Mouse (Mus musculus) hindbrain, postnatal 0 days (tissue): ENCODE data around the gene Stat4. TPM values are rescaled to one million over a fixed set of nuclear protein-coding genes. Genes with fewer than 3 reads are reported as not detected.

Experiments used
- ATAC-seq: fragments of 200-750 bp; cut with Nextera tagmentation; 2 replicates; pipeline ENCODE4 v1.8.0; 2017; ENCODE audit warnings: mild to moderate bottlenecking, moderate TSS enrichment, moderate library complexity
- DNase-seq: peaks from one replicate; pipeline ENCODE4 v3.0.0-alpha.2; 2015; ENCODE audit warnings: low spot score
- H3K27ac ChIP-seq: fragments of 300-500 bp; sonication (generic); 2 replicates; pipeline ENCODE4 v1.5.1; 2014; ENCODE audit warnings: mild to moderate bottlenecking
- H3K27me3 ChIP-seq: fragments of 300-500 bp; sonication (generic); 2 replicates; pipeline ENCODE4 v1.6.1; 2014; ENCODE audit warnings: low read length, mixed read lengths; ENCODE audit not compliant: insufficient read depth
- H3K36me3 ChIP-seq: fragments of 300-500 bp; sonication (generic); 2 replicates; pipeline ENCODE4 v1.6.1; 2014; ENCODE audit warnings: low read length, mixed read lengths; ENCODE audit not compliant: insufficient read depth
- H3K4me1 ChIP-seq: fragments of 300-500 bp; sonication (generic); 2 replicates; pipeline ENCODE4 v1.6.1; 2014; ENCODE audit warnings: antibody characterized with exemption, low read length, mixed read lengths; ENCODE audit not compliant: insufficient read depth
- H3K4me2 ChIP-seq: fragments of 300-500 bp; sonication (generic); 2 replicates; pipeline ENCODE4 v1.6.1; 2014; ENCODE audit warnings: low read depth, mild to moderate bottlenecking, low read length, moderate library complexity, mixed read lengths
- H3K4me3 ChIP-seq: fragments of 300-500 bp; sonication (generic); 2 replicates; pipeline ENCODE4 v1.5.1; 2014; ENCODE audit warnings: low read length
- H3K9ac ChIP-seq: fragments of 300-500 bp; sonication (generic); replicated peaks from 2 replicates; pipeline ENCODE4 v1.6.1; 2014; ENCODE audit warnings: mild to moderate bottlenecking, low read length, moderate library complexity, mixed read lengths
- H3K9me3 ChIP-seq: fragments of 300-500 bp; sonication (generic); 2 replicates; pipeline ENCODE4 v1.6.1; 2016; ENCODE audit warnings: low read length, mixed read lengths
- CTCF ChIP-seq: IDR thresholded peaks from 2 replicates; pipeline ENCODE4 v1.5.1; 2016; ENCODE audit warnings: antibody characterized with exemption, control low read depth, low read depth
- WGBS: fragments of 180-500 bp; shearing (Covaris S2); extraction: QIAGEN DNeasy Blood & Tissue Kit; methylation state at CpG from one replicate; pipeline ENCODE4 v1.1.7; 2014; 5-methylcytosine and 5-hydroxymethylcytosine counted together
- polyA plus RNA-seq: library from polyadenylated mRNA; unstranded; fragments of >200 nt; fragmentation: Nextera tagmentation; extraction: Ambion mirVana; gene quantifications from 2 replicates; pipeline ENCODE4 v1.2.1, GENCODE M21; 2015
- total RNA-seq: library from RNA; depleted of rRNA; stranded (reverse); fragments of >200 nt; gene quantifications from 2 replicates; pipeline ENCODE4 v1.2.3, GENCODE M21; 2014

Stat4 gene
- total and polyA plus RNA-seq, 2 experiments from 2014 or later: 0.31 to 0.78 TPM

- DNase-seq (no peak), ATAC-seq (no peak)
- H3K36me3 ChIP-seq: no peaks in the 10 kb centered on the region; the same call in 1 of the 2 replicates
- H3K9me3 ChIP-seq: no peaks in the 10 kb centered on the region
- H3K4me2 ChIP-seq: no peak overlapping the region
- H3K9ac ChIP-seq: no peak overlapping the region
- TF ChIP-seq CTCF: no peak
- 61% methylated on average over 16 of the region's 16 CpGs for WGBS
- H3K27ac ChIP-seq: no peak overlapping the region
- H3K4me3 ChIP-seq: no peak overlapping the region
- H3K27me3 ChIP-seq: no peaks in the 10 kb centered on the region
- H3K4me1 ChIP-seq: 0 out of 2 replicates have a peak, but pooled peaks cover 3% of the 10 kb centered on the region
Observed at GRCm38 (mm10) chr1:52137292-52137691, 150.3 kb downstream of the Stat4 start.

DNA sequence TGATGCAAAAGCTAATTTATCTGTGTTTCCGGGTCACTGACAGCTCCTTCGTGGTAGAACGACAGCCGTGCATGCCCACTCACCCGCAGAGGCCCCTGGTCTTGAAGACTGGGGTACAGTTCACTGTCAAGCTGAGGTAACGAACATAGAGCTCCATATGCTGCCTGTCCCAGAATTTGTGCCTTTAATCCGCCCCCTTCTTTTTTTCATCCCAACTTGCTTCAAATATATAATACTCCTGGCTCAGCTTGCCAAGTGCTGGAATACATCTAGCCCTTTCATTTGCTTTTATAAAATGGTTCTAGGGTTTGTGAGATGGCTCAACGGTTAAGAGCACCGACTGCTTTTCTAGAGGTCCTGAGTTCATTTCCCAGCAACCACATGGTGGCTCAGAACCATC lies 153.6 kb downstream of the Stat4 start:
- Histone ChIP-seq H3K4me2 (no peak overlapping the region), H3K9ac (no peak overlapping the region), H3K4me1 (0 out of 2 replicates have a peak, but pooled peaks cover 3% of the 10 kb centered on the region), H3K36me3 (no peaks in the 10 kb centered on the region; the same call in 1 of the 2 replicates), H3K27ac (no peak overlapping the region), H3K9me3 (no peaks in the 10 kb centered on the region), H3K4me3 (no peak overlapping the region), H3K27me3 (no peaks in the 10 kb centered on the region)
- no peak for TF ChIP-seq CTCF
- no peak for DNase-seq
- 79% methylated on average over 9 of the region's 9 CpGs for WGBS
- ATAC-seq: no peak

DNA sequence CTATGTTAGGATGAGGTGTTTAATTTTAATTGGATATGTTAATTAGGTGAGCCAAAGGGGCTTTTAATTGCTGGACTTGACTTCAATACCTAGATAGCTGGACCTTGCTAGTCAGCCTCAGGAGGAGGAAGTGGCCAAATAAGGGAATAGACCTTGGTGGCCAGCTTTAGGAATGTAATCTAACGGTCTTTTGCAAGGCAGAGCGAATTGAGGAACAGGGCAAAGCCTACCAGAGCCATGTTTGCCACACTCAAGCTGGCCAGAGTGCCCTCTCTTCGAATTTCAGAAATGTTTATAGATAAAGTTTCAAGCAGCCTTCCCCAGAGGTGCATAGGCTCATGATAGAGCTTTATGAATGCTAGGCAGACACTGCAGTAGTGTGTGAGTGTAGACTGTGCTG lies 154.5 kb downstream of the Stat4 start:
- H3K9me3 ChIP-seq: no peaks in the 10 kb centered on the region
- 77% methylated on average over 3 of the region's 3 CpGs for WGBS
- no peaks in the 10 kb centered on the region for H3K27me3 ChIP-seq
- H3K4me2 ChIP-seq: no peak overlapping the region
- no peak overlapping the region for H3K9ac ChIP-seq
- no peak overlapping the region for H3K4me3 ChIP-seq
- no peak overlapping the region for H3K27ac ChIP-seq
- H3K36me3 ChIP-seq: no peaks in the 10 kb centered on the region; the same call in 1 of the 2 replicates
- no peak for TF ChIP-seq CTCF
- ATAC-seq (no peak), DNase-seq (no peak)
- 0 out of 2 replicates have a peak, but pooled peaks cover 3% of the 10 kb centered on the region for H3K4me1 ChIP-seq

DNA sequence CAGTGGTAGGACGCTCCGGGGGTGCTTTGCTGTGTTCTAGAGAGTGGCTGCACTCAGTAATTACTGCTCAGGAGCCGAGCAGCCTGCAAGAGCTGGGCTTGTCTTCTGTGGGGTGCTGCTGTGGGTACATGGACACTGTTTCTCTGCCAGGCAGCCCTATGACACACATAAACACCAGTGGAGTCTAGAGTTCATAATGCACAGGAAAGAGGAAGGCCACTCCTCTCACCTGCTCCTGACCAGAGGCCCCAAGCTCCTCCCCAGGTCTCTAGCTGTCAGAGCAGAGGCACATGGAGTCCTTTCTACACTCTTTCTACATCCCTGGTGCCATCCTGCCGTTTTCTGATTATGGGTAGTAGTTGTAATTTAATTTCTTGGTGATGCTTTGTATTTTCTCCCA lies 155.2 kb downstream of the Stat4 start:
- ATAC-seq (no peak), DNase-seq (no peak)
- Histone ChIP-seq H3K9ac (no peak overlapping the region), H3K9me3 (no peaks in the 10 kb centered on the region), H3K36me3 (no peaks in the 10 kb centered on the region), H3K27me3 (no peaks in the 10 kb centered on the region), H3K4me2 (no peak overlapping the region), H3K4me3 (no peak overlapping the region), H3K27ac (no peak overlapping the region), H3K4me1 (0 out of 2 replicates have a peak, but pooled peaks cover 3% of the 10 kb centered on the region)
- 79% methylated on average over 4 of the region's 4 CpGs for WGBS
- TF ChIP-seq CTCF: no peak

DNA sequence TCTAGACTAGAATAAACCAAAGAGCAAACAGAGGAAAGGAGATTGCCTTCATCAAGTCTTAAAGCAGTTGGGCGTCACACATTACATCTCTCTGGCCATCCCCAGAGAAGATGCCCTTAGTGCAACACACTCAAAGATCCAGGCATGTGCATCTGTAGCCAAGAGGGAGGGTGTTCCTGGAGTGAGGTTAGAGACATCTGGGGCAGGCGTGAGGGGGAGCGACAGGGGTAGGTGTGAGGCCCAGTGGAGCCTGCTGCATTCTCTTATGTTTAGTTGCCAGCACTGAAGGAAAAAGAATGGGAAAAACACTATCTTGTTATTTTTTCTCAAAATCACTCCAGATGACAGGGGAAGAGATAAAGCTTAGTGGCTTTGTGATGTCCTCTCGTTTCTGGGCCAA lies 156.2 kb downstream of the Stat4 start:
- WGBS: 90% methylated on average over 4 of the region's 4 CpGs
- Histone ChIP-seq H3K36me3 (no peaks in the 10 kb centered on the region), H3K9me3 (no peaks in the 10 kb centered on the region), H3K4me3 (no peak overlapping the region), H3K4me2 (no peak overlapping the region), H3K27ac (no peak overlapping the region), H3K27me3 (no peaks in the 10 kb centered on the region), H3K9ac (no peak overlapping the region), H3K4me1 (no peaks in the 10 kb centered on the region; the same call in 1 of the 2 replicates)
- TF ChIP-seq CTCF: no peak
- no peak for ATAC-seq
- no peak for DNase-seq

DNA sequence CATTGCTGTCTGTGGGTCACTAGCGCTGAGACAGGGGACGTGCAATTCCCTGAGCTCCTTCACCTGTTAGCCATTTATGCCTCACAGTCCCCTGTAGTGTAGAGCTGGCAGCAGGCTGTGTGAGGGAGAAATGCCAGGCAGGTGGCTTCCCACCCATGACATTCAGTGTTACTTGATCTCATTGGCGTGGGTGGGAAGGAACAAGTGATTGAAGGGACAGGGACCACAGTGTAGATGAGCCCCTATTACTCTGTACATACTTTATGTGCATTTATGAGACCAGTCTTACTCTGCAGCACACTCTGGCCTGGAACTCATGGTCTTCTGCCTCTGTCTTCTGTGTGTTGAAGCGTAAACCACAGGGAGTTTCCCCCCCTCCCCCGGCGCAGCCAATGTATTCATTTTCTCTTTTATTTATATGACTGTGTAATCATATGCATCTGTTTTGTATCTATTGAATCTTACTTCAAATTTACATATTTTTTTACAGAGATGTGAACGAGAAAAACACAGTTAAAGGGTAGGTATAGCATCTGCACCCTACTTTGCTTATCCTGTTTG lies 156.7 kb downstream of the Stat4 start:
- ATAC-seq (no peak), DNase-seq (no peak)
- no peak for TF ChIP-seq CTCF
- Histone ChIP-seq H3K27me3 (no peaks in the 10 kb centered on the region), H3K27ac (no peak overlapping the region), H3K4me1 (no peaks in the 10 kb centered on the region; the same call in 1 of the 2 replicates), H3K4me2 (no peak overlapping the region), H3K36me3 (no peaks in the 10 kb centered on the region), H3K9ac (no peak overlapping the region), H3K4me3 (no peak overlapping the region), H3K9me3 (no peaks in the 10 kb centered on the region)
- 84% methylated on average over 7 of the region's 7 CpGs for WGBS

DNA sequence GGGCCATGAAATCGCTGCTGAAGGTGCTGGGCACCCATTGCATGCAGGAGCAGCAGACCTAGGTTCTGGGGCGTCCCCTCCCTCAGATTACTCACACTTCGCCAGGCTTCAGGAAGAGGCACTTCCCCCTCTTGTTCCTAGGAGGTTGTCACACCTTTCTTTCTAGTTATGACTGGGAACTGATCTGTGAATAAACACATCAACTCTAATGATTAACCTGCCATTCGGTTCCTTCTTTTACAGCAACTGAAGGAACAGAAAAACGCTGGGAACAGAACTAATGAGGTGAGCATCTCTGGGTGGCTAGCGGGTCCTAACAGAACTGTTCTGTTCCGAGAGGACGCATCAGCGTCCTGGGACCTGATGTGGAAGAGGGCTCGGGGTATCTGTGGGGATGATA lies 158.0 kb downstream of the Stat4 start:
- Histone ChIP-seq H3K4me3 (no peak overlapping the region), H3K27me3 (no peaks in the 10 kb centered on the region), H3K4me2 (no peak overlapping the region), H3K36me3 (no peaks in the 10 kb centered on the region), H3K27ac (no peak overlapping the region), H3K4me1 (no peaks in the 10 kb centered on the region; the same call in 1 of the 2 replicates), H3K9ac (no peak overlapping the region), H3K9me3 (no peaks in the 10 kb centered on the region)
- DNase-seq: no peak
- no peak for ATAC-seq
- 82% methylated on average over 10 of the region's 10 CpGs for WGBS
- TF ChIP-seq CTCF: no peak
